Mouse (Mus musculus): Measurements from ENCODE around the gene Cdh23.

The Cdh23 gene

GRCm38 (mm10) chr10:60279290-60279940, 416.9 kb downstream of the Cdh23 start:
- no peak for DNase-seq

DNA sequence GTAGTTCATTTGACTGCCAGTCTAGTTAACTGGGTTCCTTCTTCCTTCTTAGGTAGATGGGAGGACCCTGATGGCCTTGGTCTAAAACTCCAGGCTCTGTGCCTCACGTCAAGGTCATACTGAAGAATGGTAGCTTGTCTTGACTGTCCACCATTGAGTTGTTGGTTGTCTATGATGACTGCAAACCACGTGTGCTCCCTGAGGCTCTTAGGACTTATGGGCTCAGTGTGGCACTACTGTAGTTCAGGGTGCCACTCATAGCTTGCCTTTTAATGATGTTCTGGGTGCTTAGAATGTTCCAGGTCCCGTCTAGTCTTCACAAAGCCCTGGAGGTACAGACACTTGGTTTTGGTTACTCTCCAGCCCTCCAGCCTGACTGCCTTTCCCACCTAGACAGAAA, 417.5 kb downstream of the Cdh23 start:
- no peak for DNase-seq

- no peak for DNase-seq
These were observed 418.3 kb downstream of the Cdh23 start for GRCm38 (mm10) chr10:60278006-60278399.

DNA sequence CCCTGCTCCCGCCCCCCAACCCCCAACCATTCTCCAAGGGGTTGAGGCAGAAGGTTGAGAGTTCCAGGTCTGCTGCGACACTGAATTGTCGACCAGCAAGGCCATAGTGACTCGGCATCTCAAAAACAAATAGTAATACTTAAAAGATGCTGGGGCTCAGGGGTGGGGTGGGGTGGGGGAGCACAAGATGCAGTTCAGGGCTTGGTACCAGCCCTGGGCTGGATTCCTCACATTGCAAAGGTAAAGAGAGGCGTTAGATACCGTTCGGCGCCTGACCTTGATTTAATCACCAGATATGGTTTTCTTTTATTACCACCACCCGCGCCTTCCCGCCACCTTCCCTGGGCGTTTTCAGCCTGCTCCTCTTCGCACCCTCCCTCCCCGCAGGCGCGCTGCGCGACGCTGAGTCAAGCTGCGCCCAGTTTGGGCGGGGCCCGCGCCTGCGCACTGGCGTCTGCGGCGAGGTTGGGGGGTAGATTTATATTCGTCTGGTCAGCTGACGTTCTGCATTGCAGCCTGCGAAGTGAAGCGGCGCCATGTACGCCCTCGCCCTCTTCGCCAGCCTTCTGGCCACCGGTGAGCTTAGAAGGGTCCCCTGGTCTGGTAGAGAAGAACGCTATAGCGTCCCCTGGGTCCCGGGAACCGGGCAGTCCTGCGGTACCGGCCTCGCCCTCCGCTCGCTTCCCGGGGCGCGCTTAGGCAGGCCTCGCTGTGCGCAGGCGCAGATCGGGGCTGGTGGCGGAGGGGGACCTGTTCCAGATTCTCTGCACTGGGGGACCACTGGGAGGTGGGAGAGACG, 418.9 kb downstream of the Cdh23 start, which contains the start of gene Psap:
Psap (plus strand) TSS at position 421 of the 799 bp plus-strand sequence.
- peak; percentile 95 for DNase-seq

DNA sequence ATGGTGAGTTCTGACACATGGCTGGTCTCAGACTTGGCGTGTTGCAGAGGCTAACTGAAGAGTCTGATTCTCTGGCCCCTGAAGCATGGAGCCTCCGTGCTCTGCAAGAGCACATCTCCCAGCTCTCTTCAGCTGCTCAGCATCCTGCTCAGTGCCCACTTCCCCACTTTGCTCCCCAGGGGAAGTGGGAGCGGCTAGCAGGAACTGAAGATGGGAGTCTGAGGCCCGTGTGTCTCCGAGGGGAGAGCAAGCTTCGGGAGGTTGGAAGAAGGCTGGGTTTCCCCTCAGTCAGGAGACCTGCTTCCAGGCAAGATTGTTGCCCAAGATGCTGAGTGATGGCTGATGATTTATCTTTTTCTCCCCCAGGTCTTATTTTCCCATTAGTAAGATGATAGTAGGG, 422.9 kb downstream of the Cdh23 start:
- no peak for DNase-seq

- no peak for DNase-seq
These were observed 424.0 kb downstream of the Cdh23 start for GRCm38 (mm10) chr10:60272241-60272640.

DNA sequence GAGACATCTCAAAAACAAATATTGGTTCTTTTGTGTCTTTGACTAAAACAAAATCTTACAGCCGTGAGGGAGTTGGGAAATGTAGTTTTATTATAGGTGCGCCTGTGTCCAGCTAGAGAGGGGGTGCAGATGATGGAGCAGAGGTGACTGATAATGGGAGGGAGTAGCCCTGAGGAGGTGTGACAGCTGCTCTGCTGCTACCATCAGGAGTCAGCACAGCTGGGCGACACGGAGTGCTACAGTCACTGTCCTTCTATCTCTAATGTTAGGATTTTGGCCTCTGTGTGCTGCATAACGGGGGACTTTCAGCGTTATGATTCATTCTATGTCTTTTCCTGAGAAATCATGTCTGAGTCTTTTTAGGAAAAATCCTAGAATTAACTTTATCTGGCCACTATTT, 425.3 kb downstream of the Cdh23 start:
- DNase-seq = no peak

DNA sequence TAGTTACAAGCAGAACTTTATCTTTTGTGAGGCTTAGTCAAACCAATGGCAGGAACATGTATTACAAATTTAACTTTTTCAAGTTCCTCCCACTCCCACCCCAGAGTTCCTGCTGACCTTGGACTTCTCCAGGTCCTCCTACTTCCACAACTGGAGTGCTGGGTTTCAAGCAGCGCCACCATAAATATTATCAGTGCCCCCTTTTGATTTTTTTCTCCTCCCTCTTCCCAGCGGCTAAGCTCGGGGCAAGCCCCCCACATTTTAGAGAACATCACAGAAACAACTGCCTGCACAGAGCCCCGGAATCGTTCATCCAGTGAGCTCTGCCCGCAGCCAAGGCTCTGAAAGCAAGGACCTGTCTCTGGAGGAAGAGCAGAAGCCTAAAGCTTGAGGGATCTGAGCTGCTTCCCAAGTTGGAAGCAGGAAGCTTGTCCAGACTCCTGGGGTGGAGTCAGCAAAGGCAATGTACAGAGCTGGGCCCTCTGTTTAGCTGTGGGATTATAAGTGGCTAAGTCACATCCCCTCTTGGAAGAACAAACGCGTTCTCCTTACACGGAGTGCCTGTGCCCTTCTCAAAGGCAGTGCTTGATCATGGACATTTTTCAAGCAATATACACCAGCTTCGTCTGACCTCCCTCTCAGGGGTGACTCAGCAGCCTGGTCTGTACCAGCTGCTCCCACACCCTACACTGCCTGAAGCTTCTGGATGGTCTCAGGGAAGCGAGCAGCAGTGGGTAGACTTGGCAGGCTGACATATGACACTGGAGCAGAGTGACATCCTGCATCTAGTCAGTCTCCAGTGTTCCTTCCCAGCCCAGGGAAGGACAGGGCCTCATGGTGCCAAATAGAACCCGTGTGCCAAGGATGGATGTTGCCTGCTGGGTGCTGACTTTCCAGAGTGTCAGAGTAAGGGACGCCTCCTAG, 426.9 kb downstream of the Cdh23 start:
- no peak for DNase-seq

DNA sequence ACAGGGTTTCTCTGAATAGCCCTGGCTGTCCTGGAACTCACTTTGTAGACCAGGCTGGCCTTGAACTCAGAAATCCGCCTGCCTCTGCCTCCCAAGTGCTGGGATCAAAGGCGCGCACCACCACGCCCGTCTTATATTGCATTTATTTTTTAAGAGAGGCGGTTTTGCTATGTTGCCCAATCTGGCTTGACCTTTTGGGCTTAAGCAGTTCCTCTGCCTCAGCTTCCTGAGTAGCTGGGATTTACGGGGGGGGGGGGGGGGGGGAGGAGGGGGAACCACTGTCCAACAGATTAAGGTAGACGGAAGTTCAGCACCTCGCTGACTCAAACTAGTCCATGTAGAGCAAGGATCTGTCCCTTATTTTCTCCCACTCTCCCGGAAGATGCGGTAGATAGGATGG, 427.6 kb downstream of the Cdh23 start:
- no peak for DNase-seq

DNA sequence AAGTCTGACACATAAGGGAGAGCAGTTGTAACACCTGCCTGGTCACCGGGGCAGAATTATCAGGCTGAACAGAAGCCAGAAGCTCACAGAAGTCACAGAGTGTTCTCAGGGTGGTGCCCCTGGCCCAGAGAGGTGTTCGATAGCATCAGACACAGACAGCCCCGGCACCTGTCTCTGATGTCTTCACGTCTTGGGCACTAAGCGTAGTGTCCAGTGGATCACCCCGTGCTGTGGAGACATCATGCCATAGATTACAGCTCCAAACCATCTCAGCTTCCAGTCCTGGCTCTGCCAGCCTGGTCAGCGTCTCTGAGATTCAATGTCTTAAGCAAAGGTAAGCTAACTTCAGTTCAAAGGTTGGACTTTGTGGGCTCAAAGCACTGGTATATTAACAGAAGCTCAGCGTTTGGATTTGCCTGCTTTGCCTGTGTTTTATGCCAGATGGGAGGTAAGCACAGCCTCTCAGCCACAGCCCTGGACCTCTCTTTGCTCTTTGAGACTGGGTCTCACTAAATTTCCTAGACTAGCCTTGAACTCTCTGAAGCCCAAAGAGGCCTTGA, 429.4 kb downstream of the Cdh23 start:
- no peak for DNase-seq

- DNase-seq = no peak
These were observed 431.0 kb downstream of the Cdh23 start for GRCm38 (mm10) chr10:60265252-60265651.

DNA sequence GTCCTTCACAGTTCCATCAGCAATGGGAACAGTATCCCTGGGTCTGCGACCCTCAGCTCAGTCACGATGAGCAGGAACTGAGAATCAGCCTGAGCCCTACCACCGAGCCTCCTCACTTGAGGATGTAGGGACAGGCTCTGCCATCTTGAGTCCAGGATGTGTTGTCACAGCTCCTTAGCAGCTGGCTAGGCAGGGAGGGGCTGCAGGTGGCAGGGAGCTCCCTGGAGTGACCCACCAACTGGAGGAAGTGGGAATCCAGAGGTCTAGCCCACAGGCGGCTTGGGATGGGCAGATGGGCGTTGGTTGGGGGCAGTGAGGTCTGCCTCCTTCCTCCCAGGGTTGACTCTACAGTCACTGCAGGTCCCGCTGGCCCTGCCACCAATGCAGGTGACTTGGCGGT, 432.9 kb downstream of the Cdh23 start:
- no peak for DNase-seq

GRCm38 (mm10) chr10:60262386-60262785, 433.9 kb downstream of the Cdh23 start:
- peak; percentile 79 for DNase-seq

DNA sequence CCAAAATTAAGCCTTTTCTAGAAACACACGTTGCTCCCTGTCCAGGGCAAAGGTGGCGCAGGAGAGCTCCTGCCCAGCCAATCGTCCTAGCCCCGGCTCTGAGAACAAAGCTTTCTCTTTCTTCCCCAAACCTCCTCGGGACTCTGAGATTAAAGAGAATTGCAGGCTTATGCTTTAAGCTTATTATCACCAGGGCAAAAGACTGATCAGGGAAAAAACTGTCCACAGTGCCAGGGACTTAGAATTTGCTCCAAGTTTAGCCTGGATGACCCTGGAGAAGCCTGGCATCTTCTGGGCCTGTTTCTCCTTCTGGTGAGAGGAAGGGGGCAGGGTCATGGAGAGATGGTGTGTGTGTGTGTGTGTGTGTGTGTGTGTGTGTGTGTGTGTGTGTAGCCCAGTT, 434.8 kb downstream of the Cdh23 start:
- no peak for DNase-seq

DNA sequence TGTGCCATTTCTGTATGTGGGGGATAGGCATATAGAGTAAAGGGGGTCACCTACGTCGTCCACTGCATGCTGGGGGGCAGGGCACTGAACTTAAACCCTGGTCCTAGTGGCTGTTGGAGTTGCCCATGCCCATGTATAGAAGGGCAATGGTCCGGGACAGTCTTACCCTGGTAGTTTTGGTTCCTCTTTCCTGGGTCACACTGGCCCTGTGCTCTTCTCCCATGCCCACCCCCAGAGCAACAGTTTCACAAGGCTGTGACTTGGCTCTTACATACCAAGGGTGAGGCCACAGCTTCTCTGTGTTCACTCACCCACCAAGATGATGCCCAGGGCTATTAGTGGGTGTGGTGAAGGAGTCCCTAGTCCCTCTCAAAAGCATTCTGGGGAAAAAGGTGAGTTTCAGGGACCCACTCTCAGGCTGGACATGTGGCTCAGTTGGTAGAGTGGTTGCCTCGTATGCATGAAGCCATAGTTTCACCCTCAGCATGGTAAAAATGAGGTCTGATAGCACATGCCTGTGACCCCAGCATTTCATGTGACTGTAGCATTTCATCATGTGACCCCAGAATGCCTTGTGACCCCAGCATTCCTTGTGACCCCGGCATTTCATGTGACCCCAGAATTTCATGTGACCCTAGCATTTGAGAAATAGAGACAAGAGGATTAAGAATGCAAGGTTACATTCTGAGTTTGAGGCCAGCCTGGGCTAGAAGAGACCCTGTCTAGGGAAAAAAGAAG, 435.6 kb downstream of the Cdh23 start:
- no peak for DNase-seq

GRCm38 (mm10) chr10:60257261-60257825, 438.9 kb downstream of the Cdh23 start:
- DNase-seq = no peak

- no peak for DNase-seq
These were observed 440.2 kb downstream of the Cdh23 start for GRCm38 (mm10) chr10:60256088-60256487.

Data from right cerebral cortex, adult 18-20 months (tissue).